Mouse (Mus musculus): ENCODE data around the gene Atcay. TPM values are rescaled to one million over a fixed set of nuclear protein-coding genes. Genes with fewer than 3 reads are reported as not detected.

The Atcay gene
- total RNA-seq, 2 experiments from 2014 or later: not detected

DNA sequence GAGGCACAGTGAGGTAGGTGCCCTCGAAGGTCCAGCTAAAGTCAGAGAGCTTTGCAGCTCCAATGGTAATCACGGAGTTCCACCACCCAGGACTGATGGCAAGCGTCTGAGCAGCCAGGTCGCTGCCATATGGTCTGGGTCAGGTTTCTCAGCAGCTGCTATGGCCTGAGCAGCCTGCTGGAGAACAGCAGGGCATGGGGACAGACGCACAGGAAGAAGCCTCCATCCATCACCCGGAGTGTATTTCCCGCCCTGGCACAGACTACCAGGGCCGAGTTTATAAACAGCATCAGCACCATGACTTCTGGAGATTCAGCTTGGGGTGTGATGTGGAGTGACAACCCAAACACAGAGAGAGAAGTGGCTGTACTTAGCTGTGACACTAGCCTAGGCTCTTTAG lies 65.5 kb downstream of the Atcay start:
- ATAC-seq (replicated peaks; ENCODE audit: poor library complexity, severe bottlenecking): no peak

GRCm38 (mm10) chr10:81162318-81162652 lies 68.3 kb downstream of the Atcay start:
- 0 out of 2 replicates have a peak, but pooled peaks have one; percentile 13 for ATAC-seq (replicated peaks; ENCODE audit: poor library complexity, severe bottlenecking)

GRCm38 (mm10) chr10:81161602-81162317 lies 68.9 kb downstream of the Atcay start:
- 0 out of 2 replicates have a peak, but pooled peaks have one; percentile 23 for ATAC-seq (replicated peaks; ENCODE audit: poor library complexity, severe bottlenecking)

- no peak for ATAC-seq (replicated peaks; ENCODE audit: poor library complexity, severe bottlenecking)
Observed at GRCm38 (mm10) chr10:81154736-81155135, 75.9 kb downstream of the Atcay start.

Other genes with a start within 250 kb of the Atcay start
Only the 30 nearest of the 31 such genes appear.
- 0.30 and 1.5 TPM in 2 replicates for gene Gng7, start 215.9 kb downstream of the Atcay start, total RNA-seq (2014; fragmentation: Nextera tagmentation)
- 0.09 and 0.46 TPM in 2 replicates for gene Gng7, start 215.9 kb downstream of the Atcay start, total RNA-seq (2017)
- gene Diras1, start 205.2 kb downstream of the Atcay start, total RNA-seq (2014; fragmentation: Nextera tagmentation): not detected in 2 replicates
- not detected in 2 replicates for gene Diras1, start 205.2 kb downstream of the Atcay start, total RNA-seq (2017)
- 3.1 and 5.9 TPM in 2 replicates for gene Slc39a3, start 193.4 kb downstream of the Atcay start, total RNA-seq (2014; fragmentation: Nextera tagmentation)
- 4.3 and 5.3 TPM in 2 replicates for gene Slc39a3, start 193.4 kb downstream of the Atcay start, total RNA-seq (2017)
- 33.8 and 47.9 TPM in 2 replicates for gene Sgta, start 170.7 kb downstream of the Atcay start, total RNA-seq (2014; fragmentation: Nextera tagmentation)
- 37.5 and 41.7 TPM in 2 replicates for gene Sgta, start 170.7 kb downstream of the Atcay start, total RNA-seq (2017)
- gene Thop1, start 160.8 kb downstream of the Atcay start, total RNA-seq (2014; fragmentation: Nextera tagmentation): 23.3 and 24.4 TPM in 2 replicates
- gene Thop1, start 160.8 kb downstream of the Atcay start, total RNA-seq (2017): 24.7 and 26.3 TPM in 2 replicates
- 0.43 TPM in 1 of 2 replicates, not detected in the other for gene Creb3l3, start 132.0 kb downstream of the Atcay start, total RNA-seq (2014; fragmentation: Nextera tagmentation)
- gene Creb3l3, start 132.0 kb downstream of the Atcay start, total RNA-seq (2017): 0.86 and 1.3 TPM in 2 replicates
- 35.0 and 72.7 TPM in 2 replicates for gene Map2k2, start 124.9 kb downstream of the Atcay start, total RNA-seq (2014; fragmentation: Nextera tagmentation)
- 46.7 and 50.8 TPM in 2 replicates for gene Map2k2, start 124.9 kb downstream of the Atcay start, total RNA-seq (2017)
- gene Zbtb7a, start 95.6 kb downstream of the Atcay start, total RNA-seq (2014; fragmentation: Nextera tagmentation): 16.1 and 20.6 TPM in 2 replicates
- gene Zbtb7a, start 95.6 kb downstream of the Atcay start, total RNA-seq (2017): 7.1 and 8.0 TPM in 2 replicates
- gene Pias4, start 62.9 kb downstream of the Atcay start, total RNA-seq (2014; fragmentation: Nextera tagmentation): 6.3 and 22.9 TPM in 2 replicates
- gene Pias4, start 62.9 kb downstream of the Atcay start, total RNA-seq (2017): 7.8 and 8.1 TPM in 2 replicates
- gene Eef2, start 54.2 kb downstream of the Atcay start, total RNA-seq (2014; fragmentation: Nextera tagmentation): 843 and 1,029 TPM in 2 replicates
- 1,504 and 1,576 TPM in 2 replicates for gene Eef2, start 54.2 kb downstream of the Atcay start, total RNA-seq (2017)
- 25.7 and 40.8 TPM in 2 replicates for gene Dapk3, start 47.8 kb downstream of the Atcay start, total RNA-seq (2014; fragmentation: Nextera tagmentation)
- gene Dapk3, start 47.8 kb downstream of the Atcay start, total RNA-seq (2017): 20.5 and 33.0 TPM in 2 replicates
- gene 4930442H23Rik, start 47.0 kb downstream of the Atcay start, total RNA-seq (2014; fragmentation: Nextera tagmentation): not detected in 2 replicates
- not detected in 2 replicates for gene 4930442H23Rik, start 47.0 kb downstream of the Atcay start, total RNA-seq (2017)
- not detected in 2 replicates for gene Nmrk2, start 28.8 kb downstream of the Atcay start, total RNA-seq (2014; fragmentation: Nextera tagmentation)
- gene Nmrk2, start 28.8 kb downstream of the Atcay start, total RNA-seq (2017): not detected in 2 replicates
- gene Zfr2, start 2.3 kb upstream of the Atcay start, total RNA-seq (2014; fragmentation: Nextera tagmentation): not detected in 2 replicates
- 0.13 TPM in 1 of 2 replicates, not detected in the other for gene Zfr2, start 2.3 kb upstream of the Atcay start, total RNA-seq (2017)
- 16.8 and 35.6 TPM in 2 replicates for gene Matk, start 22.1 kb upstream of the Atcay start, total RNA-seq (2014; fragmentation: Nextera tagmentation)
- gene Matk, start 22.1 kb upstream of the Atcay start, total RNA-seq (2017): 39.1 and 43.9 TPM in 2 replicates
- 94.0 and 105 TPM in 2 replicates for gene Mrpl54, start 36.1 kb upstream of the Atcay start, total RNA-seq (2014; fragmentation: Nextera tagmentation)
- gene Mrpl54, start 36.1 kb upstream of the Atcay start, total RNA-seq (2017): 161 and 185 TPM in 2 replicates
- 19.7 and 29.1 TPM in 2 replicates for gene Apba3, start 36.1 kb upstream of the Atcay start, total RNA-seq (2014; fragmentation: Nextera tagmentation)
- gene Apba3, start 36.1 kb upstream of the Atcay start, total RNA-seq (2017): 14.2 and 19.9 TPM in 2 replicates
- gene Tjp3, start 60.7 kb upstream of the Atcay start, total RNA-seq (2014; fragmentation: Nextera tagmentation): 1.0 and 8.4 TPM in 2 replicates
- gene Tjp3, start 60.7 kb upstream of the Atcay start, total RNA-seq (2017): 1.3 and 6.2 TPM in 2 replicates
- gene Pip5k1c, start 62.1 kb upstream of the Atcay start, total RNA-seq (2014; fragmentation: Nextera tagmentation): 32.4 and 42.7 TPM in 2 replicates
- gene Pip5k1c, start 62.1 kb upstream of the Atcay start, total RNA-seq (2017): 24.7 and 32.7 TPM in 2 replicates
- 16.2 and 16.3 TPM in 2 replicates for gene Cactin, start 90.3 kb upstream of the Atcay start, total RNA-seq (2014; fragmentation: Nextera tagmentation)
- gene Cactin, start 90.3 kb upstream of the Atcay start, total RNA-seq (2017): 19.4 and 26.5 TPM in 2 replicates
- not detected in 2 replicates for gene Tbxa2r, start 97.9 kb upstream of the Atcay start, total RNA-seq (2014; fragmentation: Nextera tagmentation)
- gene Tbxa2r, start 97.9 kb upstream of the Atcay start, total RNA-seq (2017): 0.09 TPM in 1 of 2 replicates, not detected in the other
- not detected in 2 replicates for gene Gipc3, start 112.4 kb upstream of the Atcay start, total RNA-seq (2014; fragmentation: Nextera tagmentation)
- not detected in 2 replicates for gene Gipc3, start 112.4 kb upstream of the Atcay start, total RNA-seq (2017)
- 19.1 and 43.4 TPM in 2 replicates for gene Hmg20b, start 119.6 kb upstream of the Atcay start, total RNA-seq (2014; fragmentation: Nextera tagmentation)
- 29.8 and 35.5 TPM in 2 replicates for gene Hmg20b, start 119.6 kb upstream of the Atcay start, total RNA-seq (2017)
- gene Mfsd12, start 126.7 kb upstream of the Atcay start, total RNA-seq (2014; fragmentation: Nextera tagmentation): 12.0 and 17.5 TPM in 2 replicates
- gene Mfsd12, start 126.7 kb upstream of the Atcay start, total RNA-seq (2017): 10.8 and 11.5 TPM in 2 replicates
- not detected in 2 replicates for gene 4930404N11Rik, start 135.0 kb upstream of the Atcay start, total RNA-seq (2014; fragmentation: Nextera tagmentation)
- gene 4930404N11Rik, start 135.0 kb upstream of the Atcay start, total RNA-seq (2017): 0.10 and 0.26 TPM in 2 replicates
- 14.8 and 17.0 TPM in 2 replicates for gene Fzr1, start 147.7 kb upstream of the Atcay start, total RNA-seq (2014; fragmentation: Nextera tagmentation)
- gene Fzr1, start 147.7 kb upstream of the Atcay start, total RNA-seq (2017): 13.5 and 15.3 TPM in 2 replicates
- gene Dohh, start 153.6 kb upstream of the Atcay start, total RNA-seq (2014; fragmentation: Nextera tagmentation): 12.2 and 34.9 TPM in 2 replicates
- 41.8 and 46.2 TPM in 2 replicates for gene Dohh, start 153.6 kb upstream of the Atcay start, total RNA-seq (2017)
- 4.0 TPM in 1 of 2 replicates, not detected in the other for gene Gm48551, start 153.6 kb upstream of the Atcay start, total RNA-seq (2014; fragmentation: Nextera tagmentation)
- gene Gm48551, start 153.6 kb upstream of the Atcay start, total RNA-seq (2017): 0.30 TPM in 1 of 2 replicates, not detected in the other
- gene Gm48552, start 158.2 kb upstream of the Atcay start, total RNA-seq (2014; fragmentation: Nextera tagmentation): 2.2 TPM in 1 of 2 replicates, not detected in the other
- not detected in 2 replicates for gene Gm48552, start 158.2 kb upstream of the Atcay start, total RNA-seq (2017)
- gene Smim24, start 162.2 kb upstream of the Atcay start, total RNA-seq (2014; fragmentation: Nextera tagmentation): 37.5 and 43.6 TPM in 2 replicates
- 11.5 and 13.3 TPM in 2 replicates for gene Smim24, start 162.2 kb upstream of the Atcay start, total RNA-seq (2017)